Mouse (Mus musculus): Measurements from ENCODE around the gene Smc1b.
"Not testable (repeated sequence)": the region's sequence is repeated elsewhere in the genome, so short reads cannot be mapped to it uniquely, and the experiment has no call there.

Gene Smc1b

GRCm38 (mm10) chr15:85135143-85135542 is 3.4 kb upstream of the Smc1b start:
- DNase-seq (ENCODE audit: low spot score): no peak

DNA sequence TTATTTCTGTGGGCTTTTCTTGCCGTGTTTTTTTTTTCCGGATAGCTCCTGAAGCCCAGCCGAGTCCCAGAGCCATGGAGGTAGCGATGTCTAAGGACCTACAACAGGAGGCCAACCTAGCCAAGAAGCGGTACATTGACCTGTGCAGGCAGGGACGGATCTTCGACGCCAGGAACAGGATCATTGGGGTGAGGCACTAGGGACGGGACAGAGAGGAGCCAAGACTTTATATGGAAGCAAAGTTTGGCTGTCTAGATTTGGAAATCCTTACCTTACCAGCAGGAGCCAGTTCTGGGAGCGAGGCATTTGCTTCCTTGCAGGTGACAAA is 393 bp upstream of the Smc1b start:
- no peak for DNase-seq (ENCODE audit: low spot score)

DNA sequence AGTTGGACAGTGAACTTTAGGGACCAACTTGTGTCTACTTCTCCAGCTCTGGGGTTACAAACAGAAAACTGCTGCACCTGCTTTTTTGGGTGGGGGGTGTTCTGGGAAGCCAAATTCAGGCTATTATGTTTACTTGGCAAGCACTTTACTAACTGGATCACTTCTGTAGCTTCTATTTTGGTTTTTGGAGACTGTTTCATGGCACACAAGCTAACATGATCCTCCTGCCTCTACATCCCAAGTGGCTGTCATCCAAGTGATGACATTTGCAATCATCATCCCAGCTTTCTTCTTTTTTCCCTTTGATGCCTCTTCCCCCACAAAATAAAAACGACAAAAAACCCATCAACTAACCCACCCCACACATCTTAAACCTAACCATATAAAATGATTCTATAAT is 46.1 kb downstream of the Smc1b start:
- DNase-seq (ENCODE audit: low spot score): no peak

GRCm38 (mm10) chr15:85072651-85073050 is 59.1 kb downstream of the Smc1b start:
- DNase-seq (ENCODE audit: low spot score): no peak

GRCm38 (mm10) chr15:85070561-85070960 is 61.2 kb downstream of the Smc1b start:
- peak; percentile 55 for DNase-seq (ENCODE audit: low spot score)

- no peak for DNase-seq (ENCODE audit: low spot score)
These were observed 68.3 kb downstream of the Smc1b start for GRCm38 (mm10) chr15:85063421-85063820.

- DNase-seq (ENCODE audit: low spot score): no peak
These were observed 76.6 kb downstream of the Smc1b start for GRCm38 (mm10) chr15:85055186-85055585.

DNA sequence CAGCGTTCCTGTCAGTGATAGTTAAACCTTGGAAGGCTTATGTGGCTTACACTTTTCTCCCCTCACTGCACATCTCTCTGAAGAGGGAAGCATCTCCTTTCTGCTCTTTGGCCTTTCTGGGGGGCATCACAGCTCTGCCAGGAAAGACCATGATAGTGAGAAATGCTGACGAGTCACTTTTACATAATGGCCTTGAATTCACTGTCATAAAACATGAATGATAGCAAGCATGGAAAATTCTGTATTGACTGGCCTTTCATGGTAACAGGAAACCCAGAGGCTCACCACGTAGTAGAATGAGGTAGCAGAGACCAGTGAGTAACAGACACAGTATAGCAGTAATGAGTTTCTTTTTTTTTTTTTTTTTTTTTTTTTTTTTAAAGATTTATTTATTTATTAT is 77.7 kb downstream of the Smc1b start:
- no peak for DNase-seq (ENCODE audit: low spot score)

- DNase-seq (ENCODE audit: low spot score): no peak
These were observed 82.0 kb downstream of the Smc1b start for GRCm38 (mm10) chr15:85049758-85050157.

DNA sequence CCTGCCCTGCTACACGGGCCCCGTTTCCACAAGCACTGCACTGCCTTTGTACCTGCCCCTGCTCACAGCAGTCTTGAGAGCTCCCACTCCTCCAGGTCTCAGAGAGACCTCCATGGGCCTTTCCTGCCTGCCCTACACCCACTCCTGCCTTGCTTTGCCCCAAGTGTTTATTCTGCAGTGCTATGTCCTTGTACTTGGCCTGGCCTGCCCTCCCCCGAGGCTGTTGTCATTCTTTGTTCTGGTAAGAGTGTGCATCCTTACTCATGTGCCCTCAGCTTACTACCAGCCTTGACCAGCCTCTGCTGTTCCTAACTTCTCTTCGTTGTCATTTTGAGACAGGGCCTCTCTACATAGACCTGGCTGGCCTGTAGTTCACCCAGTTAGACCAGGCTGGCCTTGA is 83.9 kb downstream of the Smc1b start:
- no peak for DNase-seq (ENCODE audit: low spot score)

DNA sequence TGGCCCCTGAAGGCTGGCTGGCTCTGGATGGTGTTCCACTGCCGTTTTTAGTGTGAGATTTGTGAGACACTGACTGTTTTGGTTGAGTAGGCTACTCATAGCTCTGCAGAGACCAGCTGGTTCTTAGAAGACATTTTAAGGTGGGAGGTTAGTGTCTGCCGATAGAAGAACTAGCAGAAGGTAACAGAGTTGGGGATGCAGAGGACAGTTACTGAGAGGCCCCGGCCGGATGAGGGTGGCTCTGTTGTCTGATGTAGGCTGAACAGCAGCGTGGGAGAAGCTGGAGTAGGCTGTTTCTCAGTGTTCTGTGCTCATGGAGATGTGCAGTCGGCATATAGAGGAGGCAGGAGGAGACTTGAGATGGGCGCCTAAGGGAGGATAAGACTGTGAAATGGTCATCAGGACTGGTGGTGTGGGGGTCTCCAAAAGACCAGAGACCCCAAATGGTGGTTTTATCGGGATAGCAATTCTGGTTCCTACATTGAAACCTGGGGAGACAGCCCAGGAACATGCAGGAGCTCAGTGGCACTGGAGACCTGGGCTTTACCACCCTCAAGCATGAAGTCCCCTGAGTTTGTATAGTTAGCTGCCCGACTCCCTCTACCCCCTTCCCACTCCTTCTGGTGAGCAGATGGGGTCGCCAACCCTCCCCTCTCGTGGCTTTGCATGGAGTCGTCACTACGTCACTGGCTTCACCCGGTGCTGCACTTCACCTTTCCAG is 85.4 kb downstream of the Smc1b start:
- no peak for DNase-seq (ENCODE audit: low spot score)

DNA sequence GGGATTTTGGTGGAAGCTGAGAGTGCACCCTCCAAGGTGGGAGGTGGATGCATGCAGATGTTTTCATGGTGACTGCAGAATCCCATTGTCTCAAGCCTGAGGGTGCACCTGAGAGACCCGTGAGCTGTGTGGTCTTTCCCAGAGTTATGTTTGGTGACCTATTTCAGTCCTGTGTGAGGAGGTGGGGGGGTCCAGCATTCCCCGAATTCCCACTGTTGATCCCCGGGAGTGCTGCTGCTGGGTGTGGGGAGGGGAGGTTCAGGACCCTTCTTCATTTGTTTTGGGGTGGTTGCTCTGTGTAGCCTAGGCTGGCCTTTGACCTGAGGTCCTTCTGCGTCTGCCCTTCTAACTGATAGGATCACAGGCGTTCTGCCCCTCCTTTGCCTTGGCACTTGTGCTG is 88.0 kb downstream of the Smc1b start:
- DNase-seq (ENCODE audit: low spot score): no peak

- no peak for DNase-seq (ENCODE audit: low spot score)
These were observed 88.6 kb downstream of the Smc1b start for GRCm38 (mm10) chr15:85043116-85043515.

GRCm38 (mm10) chr15:85042361-85042954 is 89.3 kb downstream of the Smc1b start:
- DNase-seq (ENCODE audit: low spot score): peak; percentile 77

- DNase-seq (ENCODE audit: low spot score): no peak
These were observed 90.1 kb downstream of the Smc1b start for GRCm38 (mm10) chr15:85041546-85042225.

DNA sequence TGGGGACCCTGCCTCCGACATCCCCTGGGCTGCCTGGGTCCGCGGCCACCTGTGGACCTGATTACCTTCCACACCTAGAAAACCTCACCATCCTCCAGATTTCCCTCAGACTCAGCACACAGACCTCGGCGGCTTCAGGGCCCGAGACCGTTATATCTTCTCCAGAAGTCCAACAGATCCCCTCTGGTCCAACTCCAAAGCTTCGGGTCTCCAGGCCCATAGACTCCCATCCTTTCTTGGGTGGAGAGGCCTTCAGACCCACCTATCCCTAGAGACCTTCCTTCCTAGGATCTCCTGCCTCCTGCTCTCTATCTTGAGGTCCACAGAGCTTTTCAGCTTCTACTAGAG is 94.4 kb downstream of the Smc1b start:
- no peak for DNase-seq (ENCODE audit: low spot score)

GRCm38 (mm10) chr15:85036566-85037342 is 95.0 kb downstream of the Smc1b start:
- peak; percentile 97 for DNase-seq (ENCODE audit: low spot score)

DNA sequence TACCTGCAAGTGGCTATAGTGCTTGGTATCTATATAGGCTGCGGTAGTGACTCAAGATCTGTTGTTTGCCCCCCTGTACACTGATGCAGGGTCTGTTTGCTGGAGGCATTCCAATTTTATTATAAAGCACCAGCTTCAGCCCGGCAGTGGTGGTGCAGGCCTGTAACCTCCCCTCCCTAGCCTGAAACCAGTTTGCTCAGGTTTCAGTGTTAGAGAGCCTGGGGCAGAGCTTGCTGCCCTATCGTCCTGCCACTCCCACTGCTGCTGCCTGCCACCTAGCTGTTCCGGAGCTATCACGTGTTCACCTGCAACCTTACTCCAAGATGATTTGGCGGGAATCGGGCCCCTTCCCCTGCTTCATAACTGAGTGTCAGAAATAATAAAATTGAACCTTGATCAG is 97.8 kb downstream of the Smc1b start:
- peak; percentile 32 for DNase-seq (ENCODE audit: low spot score)

DNA sequence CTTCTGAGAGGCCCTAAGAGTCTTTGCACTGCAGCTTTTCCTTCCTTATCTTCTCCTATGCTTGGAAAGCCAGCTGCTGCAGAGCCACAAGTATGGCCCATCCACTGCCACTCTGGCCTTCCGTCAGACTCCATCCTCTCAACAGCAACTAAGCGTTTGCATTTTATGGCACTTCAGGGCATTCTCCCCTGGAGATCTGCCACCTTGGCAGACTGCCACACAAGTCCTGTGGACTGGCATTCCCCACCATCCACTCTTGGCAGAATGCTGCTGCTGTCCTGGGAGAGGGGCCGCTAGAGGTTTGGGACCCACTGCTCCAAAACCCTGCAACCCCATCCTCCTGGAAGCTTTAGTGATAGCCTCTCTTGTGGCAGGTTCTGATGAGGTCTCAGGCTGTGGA is 99.9 kb downstream of the Smc1b start:
- no peak for DNase-seq (ENCODE audit: low spot score)

DNA sequence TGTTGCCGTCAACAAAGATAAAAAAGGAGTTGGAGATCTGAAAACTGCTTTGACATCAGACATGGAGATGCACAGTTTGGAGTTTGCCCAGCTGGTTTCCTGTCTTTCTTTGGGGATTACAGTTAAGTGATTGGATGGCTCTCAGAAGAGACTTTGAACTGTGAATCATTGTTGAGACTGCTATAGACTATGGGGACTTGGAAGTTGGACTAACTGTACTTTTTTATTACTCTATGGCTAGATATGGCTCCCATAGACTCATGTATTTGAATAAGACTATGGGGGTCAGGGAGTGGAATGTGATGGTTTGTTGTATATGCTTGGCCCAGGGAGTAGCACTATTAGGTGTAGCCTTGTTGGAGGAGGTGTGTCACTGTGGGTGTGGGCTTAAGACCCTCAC is 101.1 kb downstream of the Smc1b start:
- DNase-seq (ENCODE audit: low spot score): not testable (repeated sequence)

DNA sequence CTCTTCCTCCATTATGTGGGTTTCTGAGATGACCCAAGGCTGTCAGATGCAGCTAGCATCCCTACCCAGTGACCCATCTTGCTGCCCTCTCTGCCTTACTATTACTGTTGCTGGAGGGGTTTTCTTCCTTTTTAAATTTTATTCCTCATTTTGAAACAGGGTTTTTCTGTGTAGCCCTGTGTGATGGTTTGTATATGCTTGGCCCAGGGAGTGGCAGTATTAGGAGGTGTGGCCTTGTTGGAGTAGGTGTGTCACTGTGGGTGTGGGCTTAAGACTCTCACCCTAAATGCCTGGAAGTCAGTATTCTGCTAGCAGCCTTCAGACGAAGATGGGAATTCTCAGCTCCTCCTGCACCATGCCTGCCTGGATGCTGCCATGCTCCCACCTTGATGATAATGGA is 103.1 kb downstream of the Smc1b start, which contains the start of gene Fam118a:
Gene Fam118a (plus strand): TSS at position 301 of the 400 bp plus-strand sequence.
- not testable (repeated sequence) for DNase-seq (ENCODE audit: low spot score)

DNA sequence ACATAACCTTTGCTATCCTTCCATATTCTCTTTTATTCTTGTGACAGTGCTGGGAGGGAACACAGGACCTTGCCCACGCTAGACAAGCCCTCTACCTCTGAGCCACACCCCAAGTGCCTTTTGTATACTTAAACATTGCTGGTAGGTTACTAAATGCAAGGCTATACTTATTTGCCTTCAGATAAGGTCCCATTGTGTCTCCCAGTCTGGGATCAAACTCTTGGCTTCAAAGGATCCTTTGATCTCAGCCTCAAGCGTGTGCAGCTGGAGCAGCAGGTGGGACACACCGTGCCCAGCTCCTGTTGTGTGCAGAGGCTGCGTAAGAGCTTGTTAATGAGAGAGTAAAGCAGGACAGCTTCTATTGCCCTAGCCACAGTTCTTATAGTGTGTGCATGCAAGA is 104.0 kb downstream of the Smc1b start:
- no peak for DNase-seq (ENCODE audit: low spot score)

- DNase-seq (ENCODE audit: low spot score): no peak
These were observed 105.6 kb downstream of the Smc1b start for GRCm38 (mm10) chr15:85026197-85026596.
